8 mouse cellular contexts compared by ENCODE assay signal in genomic region chr9:50485521-50485920, GRCm38 (mm10). TPM values are rescaled to one million over a fixed set of nuclear protein-coding genes. Genes with fewer than 3 reads are reported as not detected.
A peak's percentile ranks its signal among the peaks of the same experiment; 100 is the strongest.
DNase-seq lines count a peak whose midpoint lies in the region; ATAC-seq and TF ChIP-seq lines count a peak whose summit lies in the region.
"Had no signal": no experiment of that assay in that cellular context is flagged by ENCODE, and none has a peak within 500 bp of the region (broad histone marks: within the 10 kb centered on the region; RNA-seq: fewer than 3 reads in every experiment).

No protein-coding gene starts in this region.

- no peak for ATAC-seq in stomach, embryonic 14.5 days (ENCODE audit: insufficient number of reproducible peaks, insufficient read depth, low FRiP score, low read depth)
- ATAC-seq in stomach, postnatal 0 days (ENCODE audit: low FRiP score, low TSS enrichment): no peak
- no peak for ATAC-seq in forebrain, embryonic 16.5 days
- no peak for ATAC-seq in limb, embryonic 13.5 days (ENCODE audit: low FRiP score, low read depth)
- ATAC-seq: activated CD4-positive, CD25-positive, alpha-beta regulatory T cell, adult 4 months had no signal

- TF ChIP-seq CTCF in stomach, postnatal 0 days (IDR thresholded peaks at IDR 0.05; ENCODE audit: low read depth): no peak

- no peak overlapping the region for H3K4me3 ChIP-seq in stomach, embryonic 14.5 days (ENCODE audit: low read depth, low read length)
- no peak overlapping the region for H3K4me3 ChIP-seq in stomach, postnatal 0 days (ENCODE audit: low read depth, low read length)
- no peak overlapping the region for H3K4me3 ChIP-seq in forebrain, embryonic 16.5 days (replicated peaks; ENCODE audit: low read length)
- H3K4me3 ChIP-seq in limb, embryonic 13.5 days: no peak overlapping the region

- no peak overlapping the region for H3K9ac ChIP-seq in stomach, embryonic 14.5 days (replicated peaks; ENCODE audit: low read depth, low read length)
- no peak overlapping the region for H3K9ac ChIP-seq in stomach, postnatal 0 days (ENCODE audit: low read length)
- H3K9ac ChIP-seq in forebrain, embryonic 16.5 days (replicated peaks; ENCODE audit: low read depth, low read length): no peak overlapping the region
- no peak overlapping the region for H3K9ac ChIP-seq in limb, embryonic 13.5 days

- no peaks in the 10 kb centered on the region for H3K9me3 ChIP-seq in stomach, embryonic 14.5 days (ENCODE audit: control insufficient read depth, low read depth, low read length)
- no peaks in the 10 kb centered on the region for H3K9me3 ChIP-seq in stomach, postnatal 0 days (ENCODE audit: control insufficient read depth, low read length)
- H3K9me3 ChIP-seq in forebrain, embryonic 16.5 days (ENCODE audit: control insufficient read depth, low read length): no peaks in the 10 kb centered on the region
- H3K9me3 ChIP-seq in limb, embryonic 13.5 days: no peaks in the 10 kb centered on the region

- H3K4me1 ChIP-seq in stomach, embryonic 14.5 days (ENCODE audit: control insufficient read depth, insufficient read depth, low read length): peaks cover 7% of the 10 kb centered on the region; the same call in 1 of the 2 replicates
- H3K4me1 ChIP-seq in stomach, postnatal 0 days (replicated peaks; ENCODE audit: control insufficient read depth, insufficient read depth): no peaks in the 10 kb centered on the region
- H3K4me1 ChIP-seq in forebrain, embryonic 16.5 days (replicated peaks; ENCODE audit: control insufficient read depth, insufficient read depth, low read length): no peaks in the 10 kb centered on the region
- H3K4me1 ChIP-seq in limb, embryonic 13.5 days: peaks cover 8% of the 10 kb centered on the region

- intact Hi-C loops in gastrocnemius, postnatal 14 days (cut with DNase I; ENCODE audit: low total_unique reads): no loop called here

- DNase-seq in stomach, postnatal 0 days (ENCODE audit: low spot score): no peak
- peak; percentile 81 for DNase-seq in yolk sac, embryonic 10.5 days (ENCODE audit: low spot score)
- DNase-seq in spleen, adult 12 weeks (ENCODE audit: low spot score): no peak
- DNase-seq in gastrocnemius, postnatal 14 days: no peak

- no peak overlapping the region for H3K27ac ChIP-seq in stomach, embryonic 14.5 days (ENCODE audit: low read length)
- H3K27ac ChIP-seq in stomach, postnatal 0 days (replicated peaks): no peak overlapping the region
- H3K27ac ChIP-seq in forebrain, embryonic 16.5 days (ENCODE audit: low read length): no peak overlapping the region
- no peak overlapping the region for H3K27ac ChIP-seq in limb, embryonic 13.5 days

- no peaks in the 10 kb centered on the region for H3K27me3 ChIP-seq in stomach, embryonic 14.5 days (ENCODE audit: control insufficient read depth, insufficient read depth, low read length)
- no peaks in the 10 kb centered on the region for H3K27me3 ChIP-seq in stomach, postnatal 0 days (ENCODE audit: control insufficient read depth, insufficient read depth, low read length)
- no peaks in the 10 kb centered on the region for H3K27me3 ChIP-seq in forebrain, embryonic 16.5 days (replicated peaks; ENCODE audit: control insufficient read depth, insufficient read depth, low read length)
- no peaks in the 10 kb centered on the region for H3K27me3 ChIP-seq in limb, embryonic 13.5 days

- no peaks in the 10 kb centered on the region for H3K36me3 ChIP-seq in stomach, embryonic 14.5 days (ENCODE audit: control insufficient read depth, insufficient read depth, low read length)
- no peaks in the 10 kb centered on the region for H3K36me3 ChIP-seq in stomach, postnatal 0 days (ENCODE audit: control insufficient read depth, insufficient read depth, low read length)
- H3K36me3 ChIP-seq in forebrain, embryonic 16.5 days (ENCODE audit: control insufficient read depth, insufficient read depth): no peaks in the 10 kb centered on the region
- no peaks in the 10 kb centered on the region for H3K36me3 ChIP-seq in limb, embryonic 13.5 days

- WGBS in stomach, embryonic 14.5 days: 14% methylated on average over 10 of the region's 10 CpGs
- 17% methylated on average over 10 of the region's 10 CpGs for WGBS in stomach, postnatal 0 days
- WGBS in forebrain, embryonic 16.5 days: 7% methylated on average over 10 of the region's 10 CpGs
- 8% methylated on average over 10 of the region's 10 CpGs for WGBS in limb, embryonic 13.5 days

- peak overlapping the region; percentile 6; the same call in 1 of the 2 replicates for H3K4me2 ChIP-seq in stomach, embryonic 14.5 days (replicated peaks; ENCODE audit: low read depth, low read length)
- no peak overlapping the region for H3K4me2 ChIP-seq in stomach, postnatal 0 days (replicated peaks; ENCODE audit: low read depth)
- H3K4me2 ChIP-seq in forebrain, embryonic 16.5 days (ENCODE audit: low read length): peak overlapping the region; percentile 27
- H3K4me2 ChIP-seq in limb, embryonic 13.5 days (replicated peaks): peak overlapping the region; percentile 49

- no peak for TF ChIP-seq EP300 in stomach, postnatal 0 days (optimal IDR thresholded peaks at IDR 0.05)

RNA-seq across cellular contexts. Expression of gene Plet1, which starts 8.8 kb away (rescaled TPM):
- 2.4 and 4.8 TPM in 2 replicates for polyA plus RNA-seq in stomach, embryonic 14.5 days (2014; fragmentation: Nextera tagmentation; extraction: Ambion mirVana)
- 76.4 and 79.7 TPM in 2 replicates for polyA plus RNA-seq in stomach, postnatal 0 days (2015; fragmentation: Nextera tagmentation; extraction: Ambion mirVana)
- 0.22 and 0.44 TPM in 2 replicates for polyA plus RNA-seq in forebrain, embryonic 16.5 days (2015; fragmentation: Nextera tagmentation; extraction: Ambion mirVana)
- 0.18 and 0.19 TPM in 2 replicates for polyA plus RNA-seq in limb, embryonic 13.5 days (2015; fragmentation: Nextera tagmentation; extraction: Ambion mirVana)
- total RNA-seq in gastrocnemius, postnatal 14 days (2021): not detected

RNA-seq across cellular contexts. Expression of gene Pts, which starts 43.0 kb away (rescaled TPM):
- polyA plus RNA-seq in stomach, embryonic 14.5 days (2014; fragmentation: Nextera tagmentation; extraction: Ambion mirVana): 96.7 and 99.4 TPM in 2 replicates
- 83.8 and 87.0 TPM in 2 replicates for polyA plus RNA-seq in stomach, postnatal 0 days (2015; fragmentation: Nextera tagmentation; extraction: Ambion mirVana)
- polyA plus RNA-seq in forebrain, embryonic 16.5 days (2015; fragmentation: Nextera tagmentation; extraction: Ambion mirVana): 86.8 and 94.1 TPM in 2 replicates
- 71.2 and 84.3 TPM in 2 replicates for polyA plus RNA-seq in limb, embryonic 13.5 days (2015; fragmentation: Nextera tagmentation; extraction: Ambion mirVana)
- 10 to 100 TPM; 10.9 to 11.4 TPM for total RNA-seq in gastrocnemius, postnatal 14 days (2021)

Comparison
In these comparisons a context has a peak if more than half of its experiments do, and no peak if none do; other contexts are left out.
1. RNA of gene Plet1, which starts 8.8 kb away (polyA plus RNA-seq): 76.4 to 79.7 TPM in stomach, postnatal 0 days; 2.4 to 4.8 TPM in stomach, embryonic 14.5 days, 0.22 to 0.44 TPM in forebrain, embryonic 16.5 days and 0.18 to 0.19 TPM in limb, embryonic 13.5 days; every median in the first group is over 10 times any median in the second.